Mouse (Mus musculus) hindbrain, embryonic 11.5 days (tissue): ENCODE results near the gene Gm43191. TPM values are rescaled to one million over a fixed set of nuclear protein-coding genes. Genes with fewer than 3 reads are reported as not detected.

Experiments used
- ATAC-seq: fragments of 200-750 bp; cut with Nextera tagmentation; 2 replicates; pipeline ENCODE4 v1.8.0; 2017; ENCODE audit warnings: mild to moderate bottlenecking, moderate TSS enrichment, moderate library complexity; ENCODE audit not compliant: low FRiP score
- DNase-seq: peaks from one replicate; pipeline ENCODE4 v3.0.0-alpha.2; 2015; ENCODE audit warnings: low spot score
- H3K27ac ChIP-seq: fragments of 300-500 bp; sonication (generic); 2 replicates; pipeline ENCODE4 v1.5.1; 2014; ENCODE audit warnings: mild to moderate bottlenecking, low read depth, low read length
- H3K27me3 ChIP-seq: fragments of 300-500 bp; sonication (generic); 2 replicates; pipeline ENCODE4 v1.6.1; 2014; ENCODE audit warnings: mild to moderate bottlenecking, low read length, moderate library complexity, mixed read lengths; ENCODE audit not compliant: control insufficient read depth, insufficient read depth
- H3K36me3 ChIP-seq: fragments of 300-500 bp; sonication (generic); 2 replicates; pipeline ENCODE4 v1.6.1; 2014; ENCODE audit warnings: mild to moderate bottlenecking, low read length, moderate library complexity, mixed read lengths; ENCODE audit not compliant: control insufficient read depth, insufficient read depth
- H3K4me1 ChIP-seq: fragments of 300-500 bp; sonication (generic); replicated peaks from 2 replicates; pipeline ENCODE4 v1.6.1; 2014; ENCODE audit warnings: low read length, mixed read lengths; ENCODE audit not compliant: control insufficient read depth, insufficient read depth
- H3K4me2 ChIP-seq: fragments of 300-500 bp; sonication (generic); replicated peaks from 2 replicates; pipeline ENCODE4 v1.6.1; 2014; ENCODE audit warnings: mild to moderate bottlenecking, low read depth, low read length
- H3K4me3 ChIP-seq: fragments of 300-500 bp; sonication (generic); 2 replicates; pipeline ENCODE4 v1.5.1; 2014; ENCODE audit warnings: low read depth, low read length
- H3K9ac ChIP-seq: fragments of 300-500 bp; sonication (generic); 2 replicates; pipeline ENCODE4 v1.6.1; 2014; ENCODE audit warnings: low read depth, low read length
- H3K9me3 ChIP-seq: fragments of 300-500 bp; sonication (generic); 2 replicates; pipeline ENCODE4 v1.6.1; 2016; ENCODE audit warnings: low read length; ENCODE audit not compliant: control insufficient read depth
- WGBS: fragments of 180-500 bp; shearing (Covaris S2); extraction: QIAGEN DNeasy Blood & Tissue Kit; methylation state at CpG from one replicate; pipeline ENCODE4 v1.1.7; 2014; 5-methylcytosine and 5-hydroxymethylcytosine counted together
- polyA plus RNA-seq: library from polyadenylated mRNA; unstranded; fragments of >200 nt; fragmentation: Nextera tagmentation; extraction: Ambion mirVana; gene quantifications from 2 replicates; pipeline ENCODE4 v1.2.1, GENCODE M21; 2014

Gene Gm43191
- polyA plus RNA-seq, result not detected in 2 replicates

DNA sequence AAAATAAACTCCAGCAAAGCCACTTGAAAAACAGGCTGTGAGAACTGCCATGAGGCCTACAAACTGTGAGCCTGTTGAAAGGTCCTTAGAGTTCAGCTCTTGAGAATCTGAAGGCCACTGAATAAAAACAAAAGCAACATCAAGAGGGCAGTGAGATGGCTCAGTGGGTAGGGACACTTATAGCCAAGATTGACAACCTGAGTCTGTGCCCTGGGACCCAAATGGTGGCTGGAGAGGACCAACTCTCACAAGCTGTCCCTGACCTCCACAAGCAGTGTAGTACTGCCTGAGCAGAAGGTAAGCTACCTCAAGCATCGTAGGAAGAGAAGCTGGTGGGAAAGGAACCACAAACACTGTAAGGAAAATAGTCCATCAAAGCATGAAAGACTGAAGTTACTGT is at the start of gene Gm43191:
TSS of gene Gm43191 (minus strand) at position 101 of the 400 bp plus-strand sequence.
- Histone ChIP-seq H3K36me3 (no peaks in the 10 kb centered on the region), H3K27me3 (no peaks in the 10 kb centered on the region), H3K9me3 (no peaks in the 10 kb centered on the region), H3K4me2 (no peak within 1 kb of the TSS), H3K27ac (no peak within 1 kb of the TSS), H3K9ac (no peak within 1 kb of the TSS), H3K4me3 (no peak within 1 kb of the TSS), H3K4me1 (no peaks in the 10 kb centered on the region)
- ATAC-seq (no peak), DNase-seq (no peak)
- 96% methylated on average over 1 of the region's 1 CpGs for WGBS

DNA sequence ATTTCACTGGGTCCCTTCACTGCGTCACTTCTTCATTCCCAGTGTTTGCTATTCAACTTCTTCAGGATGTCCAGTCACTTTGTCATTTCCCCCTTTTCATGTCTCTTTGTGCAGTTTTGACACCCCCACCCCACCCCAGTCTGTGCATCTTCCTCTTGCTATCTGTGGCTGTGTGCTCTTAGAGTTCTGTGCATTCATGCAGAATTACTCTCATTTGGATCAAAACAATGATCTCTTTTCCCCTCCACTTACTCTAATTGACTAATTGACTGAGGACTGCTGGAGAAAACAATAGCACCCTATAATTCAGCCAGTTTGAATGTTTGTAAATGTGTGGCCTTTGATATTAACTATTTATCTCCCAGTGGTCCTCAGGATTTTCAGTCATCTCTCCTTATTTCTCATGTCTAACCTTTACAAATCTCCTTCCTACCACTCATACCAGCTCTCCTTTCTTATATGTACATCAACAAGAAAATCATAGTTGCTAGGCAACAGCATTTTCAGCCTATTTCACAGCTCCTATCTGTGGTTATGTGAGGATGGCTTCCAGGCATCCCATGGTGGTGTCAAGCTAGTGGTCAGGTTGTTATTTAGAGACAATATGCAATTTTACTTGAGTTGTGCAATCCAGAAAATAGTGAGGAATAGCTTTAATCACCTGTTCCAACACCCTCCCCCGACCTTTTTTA is 48.6 kb upstream of the Gm43191 start:
- no peak overlapping the region for H3K27ac ChIP-seq
- H3K36me3 ChIP-seq, result no peaks in the 10 kb centered on the region
- H3K4me2 ChIP-seq, result no peak overlapping the region
- H3K27me3 ChIP-seq, result no peaks in the 10 kb centered on the region
- H3K9ac ChIP-seq, result no peak overlapping the region
- 55% methylated on average over 2 of the region's 2 CpGs for WGBS
- H3K4me3 ChIP-seq, result no peak overlapping the region
- no peaks in the 10 kb centered on the region for H3K4me1 ChIP-seq
- ATAC-seq (no peak), DNase-seq (no peak)
- H3K9me3 ChIP-seq, result no peaks in the 10 kb centered on the region

DNA sequence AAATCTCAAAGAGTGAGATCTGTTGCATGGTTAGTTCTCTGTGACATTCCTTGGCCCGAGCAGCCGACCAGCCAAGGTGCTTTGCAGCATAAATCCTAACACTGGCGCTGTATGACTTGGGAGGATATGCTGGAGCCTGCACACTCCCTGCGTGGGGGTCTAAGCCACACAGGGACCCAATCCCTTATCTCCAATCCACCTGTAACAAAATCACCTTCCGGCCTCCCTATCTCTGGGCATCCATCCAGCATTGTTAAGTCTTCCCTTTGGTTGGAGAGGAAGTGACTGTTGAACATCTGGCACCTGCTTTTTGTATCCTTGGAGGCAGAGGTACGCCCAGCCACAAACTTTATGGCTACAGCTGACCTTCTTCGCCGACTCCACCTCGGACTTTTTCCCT is 45.7 kb upstream of the Gm43191 start:
- no peaks in the 10 kb centered on the region for H3K9me3 ChIP-seq
- no peak for ATAC-seq
- no peak overlapping the region for H3K9ac ChIP-seq
- no peak for DNase-seq
- H3K4me3 ChIP-seq, result no peak overlapping the region
- H3K36me3 ChIP-seq, result no peaks in the 10 kb centered on the region
- H3K27me3 ChIP-seq, result no peaks in the 10 kb centered on the region
- H3K27ac ChIP-seq, result no peak overlapping the region
- no peak overlapping the region for H3K4me2 ChIP-seq
- no peaks in the 10 kb centered on the region for H3K4me1 ChIP-seq
- 78% methylated on average over 9 of the region's 9 CpGs for WGBS

DNA sequence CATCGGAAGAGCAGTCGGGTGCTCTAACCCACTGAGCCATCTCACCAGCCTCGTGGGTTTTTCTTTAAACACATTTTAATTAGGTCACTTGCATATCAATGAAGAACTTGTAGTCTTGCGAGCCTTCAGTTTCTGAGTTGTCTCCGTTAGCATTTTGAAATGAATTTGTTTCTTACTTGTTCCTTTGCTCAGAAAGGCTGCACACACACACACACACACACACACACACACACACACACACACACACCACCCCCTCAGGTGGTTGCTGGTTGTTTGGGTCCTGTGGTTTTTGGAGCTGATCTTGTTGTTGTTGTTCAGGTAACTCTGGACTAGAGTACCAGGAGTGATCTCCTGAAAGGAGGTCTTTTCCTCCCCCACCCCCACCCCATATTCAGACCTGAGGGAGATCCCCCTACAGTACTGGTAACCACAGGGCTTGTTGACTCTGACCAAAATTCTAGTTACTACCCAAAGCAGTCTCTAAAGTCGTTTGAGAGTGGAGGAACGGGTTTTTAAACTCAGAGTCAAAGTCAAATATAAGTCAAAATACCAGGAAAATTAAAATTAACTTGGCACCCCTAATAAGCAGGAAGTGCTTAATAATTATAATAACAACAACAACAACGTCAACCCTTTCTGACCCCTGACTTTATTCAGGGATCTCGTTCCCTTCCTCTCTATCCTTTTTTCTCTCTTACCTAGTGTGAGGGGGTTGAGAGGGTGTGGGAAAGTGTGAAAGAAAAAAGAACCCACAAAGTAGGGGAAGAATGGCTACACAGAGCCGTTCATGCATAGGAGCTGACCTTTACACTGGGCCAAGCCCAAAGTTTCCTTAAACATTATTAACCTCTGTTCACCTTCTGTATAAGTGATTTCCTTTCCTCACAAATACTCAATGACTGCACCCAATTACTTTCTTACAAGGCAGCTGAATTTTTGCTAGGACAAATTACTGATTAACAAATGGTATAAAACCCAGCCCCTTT is 42.7 kb upstream of the Gm43191 start:
- Histone ChIP-seq H3K27me3 (no peaks in the 10 kb centered on the region), H3K4me3 (no peak overlapping the region), H3K27ac (no peak overlapping the region), H3K4me1 (no peaks in the 10 kb centered on the region), H3K9ac (no peak overlapping the region), H3K9me3 (no peaks in the 10 kb centered on the region), H3K4me2 (no peak overlapping the region), H3K36me3 (no peaks in the 10 kb centered on the region)
- WGBS, result 57% methylated on average over 10 of the region's 10 CpGs
- ATAC-seq (no peak), DNase-seq (no peak)

DNA sequence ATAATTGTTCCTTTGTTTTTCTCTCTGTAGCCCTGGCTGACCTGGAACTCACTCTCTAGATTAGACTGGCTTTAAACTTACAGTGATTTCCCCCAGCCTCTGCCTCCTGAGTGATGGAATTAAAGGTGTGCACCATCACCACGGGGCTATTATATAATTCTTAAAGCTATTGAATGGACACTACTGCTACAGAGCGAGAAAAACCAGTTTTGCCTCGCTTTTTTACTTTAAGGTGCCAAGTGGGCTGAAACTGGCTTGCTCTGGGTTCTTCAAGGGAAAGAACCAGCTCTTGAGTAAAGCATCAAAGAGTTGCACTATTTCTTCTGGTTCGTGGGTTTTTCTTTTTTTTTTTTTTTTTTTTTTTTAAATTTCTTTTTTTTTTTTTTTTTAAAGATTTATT is 41.9 kb upstream of the Gm43191 start:
- Histone ChIP-seq H3K4me3 (no peak overlapping the region), H3K27ac (no peak overlapping the region), H3K9ac (no peak overlapping the region), H3K4me1 (no peaks in the 10 kb centered on the region), H3K9me3 (no peaks in the 10 kb centered on the region), H3K27me3 (no peaks in the 10 kb centered on the region), H3K4me2 (no peak overlapping the region), H3K36me3 (no peaks in the 10 kb centered on the region)
- 88% methylated on average over 4 of the region's 4 CpGs for WGBS
- ATAC-seq, result no peak
- DNase-seq, result no peak

DNA sequence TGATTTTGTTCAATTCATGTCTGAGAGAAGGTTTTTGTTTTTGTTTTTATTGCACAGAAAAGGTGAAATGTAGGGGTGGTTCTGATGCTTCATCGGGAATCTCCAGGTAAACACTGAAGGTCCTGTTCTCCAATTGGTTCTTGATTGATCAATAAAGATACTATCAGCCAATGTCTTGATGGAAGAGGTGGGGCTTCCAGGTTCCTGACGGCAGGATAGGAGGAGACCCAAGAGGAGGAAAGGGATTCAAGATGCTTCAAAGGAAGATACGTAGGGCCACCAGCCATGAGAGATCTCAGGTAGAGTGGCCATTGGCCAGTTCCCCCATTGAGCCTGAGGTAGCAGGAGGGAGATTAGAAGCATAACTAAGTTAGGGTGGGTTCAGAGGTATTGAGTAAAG is 37.9 kb upstream of the Gm43191 start:
- Histone ChIP-seq H3K9ac (no peak overlapping the region), H3K9me3 (no peaks in the 10 kb centered on the region), H3K27me3 (no peaks in the 10 kb centered on the region), H3K27ac (no peak overlapping the region), H3K36me3 (no peaks in the 10 kb centered on the region), H3K4me3 (no peak overlapping the region), H3K4me1 (no peaks in the 10 kb centered on the region), H3K4me2 (no peak overlapping the region)
- ATAC-seq (no peak), DNase-seq (no peak)
- WGBS, result 67% methylated on average over 3 of the region's 3 CpGs

DNA sequence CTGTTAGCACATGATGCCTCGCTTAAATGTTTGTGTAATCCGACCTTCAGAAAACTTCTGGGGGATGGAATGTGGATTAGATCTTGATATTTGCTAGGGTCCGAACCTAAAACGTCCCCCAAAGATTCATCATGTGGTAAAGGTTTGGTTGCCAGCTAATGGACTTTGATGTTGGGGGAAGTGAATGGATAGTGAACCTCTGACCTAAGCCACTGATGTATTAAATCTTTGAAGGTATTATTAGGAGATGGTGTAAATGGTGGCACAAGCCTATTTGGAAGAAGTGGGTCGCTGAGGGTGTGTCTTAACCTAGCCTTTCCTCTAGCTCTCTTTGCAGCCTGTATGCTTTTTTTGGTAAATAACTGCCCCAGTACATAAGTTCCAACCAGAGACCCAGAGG is 32.0 kb upstream of the Gm43191 start:
- Histone ChIP-seq H3K9ac (no peak overlapping the region), H3K4me2 (no peak overlapping the region), H3K4me1 (0 out of 2 replicates have a peak, but pooled peaks cover 3% of the 10 kb centered on the region)

DNA sequence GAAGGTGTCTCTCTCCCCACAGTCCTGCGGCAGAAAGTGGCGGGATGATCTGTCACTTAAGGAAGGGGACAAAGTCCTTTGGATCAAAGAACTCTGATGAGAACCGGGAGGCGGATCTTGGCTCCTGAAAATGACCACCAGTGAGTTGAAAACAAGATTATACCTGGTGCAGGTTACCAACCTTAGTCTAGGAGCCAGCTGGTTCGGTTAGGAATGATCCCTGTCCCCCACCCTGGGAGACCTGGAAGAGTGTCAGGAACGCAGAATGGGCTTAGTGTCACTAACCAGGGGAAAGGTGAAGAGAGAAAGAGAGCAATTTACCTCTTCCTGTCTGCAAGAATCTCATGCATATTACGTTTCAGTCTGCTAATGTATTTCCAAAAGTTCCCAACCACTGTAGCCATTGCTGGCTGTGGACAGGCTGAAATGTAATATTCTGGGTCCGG is 31.4 kb upstream of the Gm43191 start, which contains the start of gene Slc35a3:
TSS of gene Slc35a3 (minus strand) at position 396 of the 446 bp plus-strand sequence.
- DNase-seq (no peak), ATAC-seq (peak; percentile 41)
- 3% methylated on average over 8 of the region's 8 CpGs for WGBS
- Histone ChIP-seq H3K4me2 (peak within 1 kb of the TSS; percentile 89), H3K4me1 (0 out of 2 replicates have a peak, but pooled peaks cover 3% of the 10 kb centered on the region), H3K9ac (peak within 1 kb of the TSS; percentile 71), H3K27me3 (peaks cover 3% of the 10 kb centered on the region; the same call in 1 of the 2 replicates), H3K36me3 (no peaks in the 10 kb centered on the region), H3K9me3 (no peaks in the 10 kb centered on the region), H3K4me3 (peak within 1 kb of the TSS; percentile 68), H3K27ac (peak within 1 kb of the TSS; percentile 42; the same call in 1 of the 2 replicates)

More for the DNA sequence above, 32.0 kb upstream of the Gm43191 start:
- Histone ChIP-seq H3K4me3 (no peak overlapping the region), H3K27me3 (peaks cover 3% of the 10 kb centered on the region; the same call in 1 of the 2 replicates), H3K9me3 (no peaks in the 10 kb centered on the region), H3K27ac (no peak overlapping the region), H3K36me3 (no peaks in the 10 kb centered on the region)
- DNase-seq (peak; percentile 5), ATAC-seq (no peak)
- 37% methylated on average over 5 of the region's 5 CpGs for WGBS
